Mouse (Mus musculus): ENCODE measurements at regions not wholly inside any gene's neighbourhood (a gene's known extent, or its start where the extent isn't known, plus 50 kb on each side); places are given as distances from the start of the nearest gene placed in this dataset.

DNA sequence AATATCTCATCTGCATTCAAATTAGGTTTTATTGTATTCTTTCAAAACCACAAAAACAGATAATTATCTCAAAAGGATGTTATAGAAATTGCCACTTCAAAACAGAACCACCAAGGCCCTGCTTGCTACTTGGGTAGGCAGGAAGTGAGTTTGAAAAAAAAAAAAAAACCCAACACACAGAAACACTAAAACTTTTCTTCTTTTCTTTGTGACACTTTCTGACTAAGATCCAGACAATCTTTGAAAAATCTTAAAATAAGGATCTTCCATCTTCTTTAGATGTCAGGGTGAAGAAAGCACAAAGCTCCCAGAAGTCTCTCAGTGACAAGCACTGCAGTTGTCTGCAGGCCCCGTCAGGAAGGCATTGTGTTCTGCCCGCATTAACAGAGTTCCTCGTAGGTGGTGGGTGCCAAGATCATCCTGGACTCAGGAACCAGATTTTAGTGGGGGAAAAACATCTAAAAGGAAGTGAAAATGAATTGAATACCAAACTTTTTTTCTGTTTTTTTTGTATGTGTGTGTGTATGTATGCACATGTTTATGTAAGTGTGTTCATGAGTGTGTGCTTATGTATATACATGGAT, 154.0 kb downstream of the Dusp6 start:
- no peak for DNase-seq (ENCODE audit: low read depth)

DNA sequence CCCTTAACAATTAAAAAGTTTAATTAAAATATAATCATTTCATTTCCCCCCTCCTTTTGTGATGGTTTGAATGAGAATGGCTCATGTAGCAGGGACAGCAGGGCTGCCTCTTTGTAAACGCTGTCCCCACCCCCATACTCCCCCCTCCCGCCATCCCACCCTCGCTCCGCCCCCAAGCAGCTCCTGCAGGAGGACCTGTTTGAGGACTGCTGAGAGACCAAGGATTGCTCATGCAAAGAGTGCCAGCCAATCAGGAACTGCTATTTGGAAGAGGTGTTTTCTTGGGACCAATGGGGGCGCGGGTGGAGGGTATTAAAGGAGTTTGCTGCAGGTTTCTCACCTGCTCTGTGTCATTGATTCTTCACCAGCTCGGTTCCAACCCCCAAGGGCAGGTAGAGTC, 154.6 kb downstream of the Dusp6 start:
- DNase-seq (ENCODE audit: low read depth), result no peak

DNA sequence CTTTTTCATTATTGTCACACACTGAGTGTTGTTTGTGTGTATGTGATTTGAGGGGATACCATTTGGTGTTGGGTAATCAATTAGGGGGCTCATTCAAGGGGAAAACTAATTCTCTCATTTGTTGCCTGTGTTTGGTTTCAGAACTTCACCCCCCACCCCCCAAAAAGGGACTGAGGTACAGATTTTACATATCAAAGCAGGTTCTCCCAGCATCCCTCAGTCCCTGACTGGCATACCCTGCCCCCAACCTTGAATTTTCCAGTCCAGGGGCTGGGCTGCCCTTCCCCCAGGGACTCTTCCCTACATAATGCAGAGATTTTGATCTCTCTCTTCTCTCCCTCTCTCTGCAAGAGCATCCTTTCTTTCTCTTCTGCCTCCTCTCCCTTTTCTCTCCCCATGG, 155.5 kb downstream of the Dusp6 start:
- DNase-seq (ENCODE audit: low read depth), result no peak

DNA sequence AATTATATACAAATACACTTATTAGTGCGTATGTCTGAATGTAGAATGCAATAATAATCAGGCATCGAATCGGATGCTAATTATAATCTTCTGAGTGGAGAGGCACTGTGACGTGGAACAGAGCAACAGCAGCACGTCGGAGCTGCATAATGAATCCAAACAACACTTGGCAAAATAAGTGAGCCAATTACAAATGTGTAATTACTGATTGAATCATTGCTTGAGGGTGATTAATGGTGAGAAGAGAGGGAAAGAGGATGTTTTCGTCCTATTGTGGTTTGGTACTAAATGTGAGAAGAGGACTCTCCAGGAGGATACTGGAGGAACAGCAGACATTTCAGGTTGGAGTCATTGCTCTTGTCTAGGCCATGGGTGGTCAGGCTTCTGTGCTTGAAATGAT, 156.5 kb downstream of the Dusp6 start:
- DNase-seq (ENCODE audit: low read depth), result no peak

DNA sequence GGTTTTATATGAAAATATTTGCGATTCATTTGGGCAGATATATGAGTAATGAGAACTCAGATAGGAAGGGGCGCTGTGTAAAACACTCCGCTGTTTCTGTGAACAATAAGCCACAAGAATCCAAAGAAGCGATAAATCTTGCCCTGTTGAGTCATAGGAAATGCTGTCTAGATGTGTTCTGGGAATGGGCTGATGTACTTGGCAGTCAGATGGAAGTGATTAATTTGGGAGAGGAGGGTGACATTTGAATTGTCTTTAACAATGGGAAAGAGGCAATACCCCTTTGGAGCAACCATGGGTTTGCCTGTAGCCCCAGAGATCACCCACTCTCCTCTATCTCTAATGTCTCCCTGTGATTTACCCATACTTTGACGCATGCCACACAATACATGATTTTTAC, 160.4 kb downstream of the Dusp6 start:
- DNase-seq (ENCODE audit: low read depth), result peak; percentile 86

DNA sequence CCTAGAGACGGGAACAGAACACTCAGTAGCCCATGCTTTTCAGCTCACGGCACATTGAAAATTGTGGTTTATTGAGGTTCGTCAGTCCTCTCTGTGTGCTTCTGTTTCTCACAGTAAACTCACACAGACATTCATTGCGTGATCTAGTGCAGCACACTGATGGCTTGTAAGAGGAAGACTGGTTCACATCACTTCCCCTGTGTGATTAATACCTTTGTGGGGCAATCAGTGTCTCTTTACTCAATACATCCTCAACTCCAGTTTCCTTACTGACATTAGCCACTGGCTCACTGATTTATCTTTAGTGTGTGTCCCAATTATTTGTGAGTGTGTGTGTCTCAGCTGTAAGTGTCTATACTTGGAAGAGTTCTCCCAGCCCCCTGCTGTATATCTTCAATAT, 162.2 kb downstream of the Dusp6 start:
- DNase-seq (ENCODE audit: low read depth), result no peak

DNA sequence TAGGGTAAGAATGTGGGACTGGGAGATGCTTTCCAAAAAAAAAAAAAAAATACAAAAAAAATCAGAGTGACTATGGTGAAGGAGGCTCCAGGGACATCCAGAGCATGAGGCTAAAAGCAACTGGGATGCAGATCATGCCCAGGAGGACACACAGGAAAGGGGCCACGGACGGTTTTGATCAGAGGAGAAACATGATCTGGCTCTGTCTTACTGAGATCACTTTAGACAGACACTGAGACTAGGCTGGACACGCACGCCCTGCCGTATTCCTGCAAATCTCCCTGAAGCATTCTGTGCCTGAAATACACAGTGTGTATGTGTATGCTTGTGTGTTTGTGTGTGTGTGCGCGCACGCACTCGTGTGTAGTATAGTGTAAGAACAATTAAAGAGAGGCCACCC, 167.1 kb downstream of the Dusp6 start:
- no peak for DNase-seq (ENCODE audit: low read depth)

DNA sequence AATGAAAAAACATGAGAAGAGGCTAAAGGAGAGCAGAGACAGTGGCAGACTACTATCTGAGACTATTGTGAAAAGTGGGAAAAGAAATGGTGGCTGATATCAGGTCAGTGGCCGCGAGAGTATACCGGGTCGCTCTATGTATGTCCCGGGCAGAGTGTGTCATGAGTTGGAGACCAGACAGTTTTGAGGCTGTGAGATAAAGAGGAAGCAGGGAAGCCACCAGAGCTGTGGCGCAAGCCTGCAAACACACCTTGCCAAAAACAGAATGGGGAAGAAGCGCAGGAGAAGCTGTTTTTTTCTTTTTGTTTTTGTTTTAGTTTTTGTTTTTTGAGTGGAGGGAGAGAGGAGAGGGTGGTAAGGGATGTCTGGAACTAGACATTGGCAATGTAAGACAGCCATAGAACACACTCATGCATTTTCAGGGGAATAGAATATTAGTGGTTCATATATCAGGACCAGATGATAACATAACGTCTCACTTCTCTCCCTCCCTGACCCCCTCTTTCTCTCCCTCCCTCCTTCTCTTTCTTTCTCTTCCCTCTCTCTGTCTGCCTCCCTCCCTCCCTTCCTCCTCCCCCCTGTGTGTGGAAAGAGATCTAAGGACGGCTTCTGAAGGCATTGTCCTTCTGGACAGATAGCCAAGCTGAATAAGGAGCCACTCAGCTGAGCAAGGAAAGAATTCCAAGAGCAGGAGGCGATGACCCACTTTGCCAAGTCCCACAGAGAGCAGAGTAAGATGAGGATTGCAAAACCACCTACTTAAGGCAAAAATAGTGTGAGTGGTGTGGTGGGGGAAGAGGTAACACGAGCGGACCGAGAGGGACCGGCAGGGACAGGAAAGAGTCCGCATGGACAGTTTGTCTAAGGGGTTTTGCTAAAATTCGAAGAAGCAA, 167.9 kb downstream of the Dusp6 start:
- peak; percentile 35 for DNase-seq (ENCODE audit: low read depth)

DNA sequence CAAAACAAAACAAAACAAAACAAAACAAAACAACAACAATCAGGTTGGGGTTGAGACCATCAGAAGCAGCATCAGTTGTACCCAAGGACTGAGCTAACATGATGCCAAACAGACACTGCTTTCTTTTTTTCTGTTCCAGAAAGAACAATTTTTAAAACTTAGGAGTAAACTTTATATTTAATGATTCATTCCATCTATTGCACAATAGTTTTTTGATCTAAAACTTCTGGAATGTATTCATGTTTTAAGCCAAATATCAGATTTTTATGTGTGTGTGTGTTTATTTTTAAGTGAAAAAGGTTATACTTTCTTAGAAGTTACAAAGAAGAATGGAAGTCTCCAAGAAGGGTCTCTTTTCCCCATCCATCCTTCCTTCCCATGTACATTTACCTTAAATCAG, 174.0 kb downstream of the Dusp6 start:
- DNase-seq (ENCODE audit: low read depth), result peak; percentile 34

DNA sequence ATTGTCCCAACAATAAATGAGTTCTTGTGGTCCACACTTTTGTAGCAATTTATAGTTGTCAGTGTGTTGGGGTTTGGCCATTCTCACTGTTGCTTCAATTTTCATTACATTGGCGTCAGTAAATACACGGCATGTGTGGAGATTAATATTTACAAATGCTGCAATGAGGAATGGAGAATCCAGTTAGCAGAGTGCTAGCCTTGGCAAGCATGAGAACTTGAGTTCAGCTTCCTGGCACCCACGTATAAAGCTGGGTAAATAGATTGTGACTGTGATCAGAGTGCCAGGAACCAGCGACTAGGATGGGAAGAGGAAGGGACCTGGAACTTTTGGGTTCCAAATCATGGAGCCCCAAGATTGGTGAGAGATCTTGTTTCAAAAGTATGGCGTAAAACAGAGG, 177.1 kb downstream of the Dusp6 start:
- DNase-seq (ENCODE audit: low read depth), result no peak

DNA sequence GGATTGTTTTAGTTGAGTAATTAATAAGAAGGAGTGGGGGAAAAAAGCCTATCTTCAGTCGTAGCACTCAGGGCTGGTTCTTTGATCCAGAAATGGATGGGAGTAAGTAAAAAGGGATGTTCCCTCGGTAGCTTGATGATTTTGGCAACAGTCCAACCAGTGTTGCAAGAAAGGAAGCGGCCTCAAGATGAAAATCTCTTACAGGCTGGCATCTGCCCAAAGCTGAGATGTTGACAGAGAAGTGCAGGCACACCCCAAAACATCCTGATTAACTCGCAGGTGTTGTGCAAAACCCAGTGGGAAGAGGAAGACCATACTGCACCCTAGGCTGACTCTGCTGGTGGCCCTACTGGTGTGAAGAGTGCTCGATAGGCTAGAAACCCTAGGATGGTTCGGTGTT, 178.0 kb downstream of the Dusp6 start:
- DNase-seq (ENCODE audit: low read depth), result peak; percentile 78

DNA sequence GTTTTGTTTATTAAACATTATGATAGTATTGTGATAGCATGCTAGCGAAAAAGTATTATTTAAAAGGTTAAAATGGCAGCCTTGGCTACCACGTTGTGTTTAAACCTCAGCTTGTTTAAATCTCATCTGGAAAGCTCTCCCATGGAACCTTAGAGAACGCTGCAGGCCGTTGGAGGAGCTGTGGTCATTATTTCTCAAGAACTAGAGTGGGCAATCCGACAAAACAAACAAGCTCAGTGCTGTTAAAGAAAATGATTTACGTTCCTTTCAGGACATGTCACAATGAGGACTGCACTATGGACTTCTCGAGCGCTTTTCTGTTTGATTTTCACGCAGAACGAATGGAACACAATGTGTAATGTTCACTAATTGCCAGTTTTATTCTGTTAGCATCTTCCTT, 178.9 kb downstream of the Dusp6 start:
- peak; percentile 69 for DNase-seq (ENCODE audit: low read depth)

DNA sequence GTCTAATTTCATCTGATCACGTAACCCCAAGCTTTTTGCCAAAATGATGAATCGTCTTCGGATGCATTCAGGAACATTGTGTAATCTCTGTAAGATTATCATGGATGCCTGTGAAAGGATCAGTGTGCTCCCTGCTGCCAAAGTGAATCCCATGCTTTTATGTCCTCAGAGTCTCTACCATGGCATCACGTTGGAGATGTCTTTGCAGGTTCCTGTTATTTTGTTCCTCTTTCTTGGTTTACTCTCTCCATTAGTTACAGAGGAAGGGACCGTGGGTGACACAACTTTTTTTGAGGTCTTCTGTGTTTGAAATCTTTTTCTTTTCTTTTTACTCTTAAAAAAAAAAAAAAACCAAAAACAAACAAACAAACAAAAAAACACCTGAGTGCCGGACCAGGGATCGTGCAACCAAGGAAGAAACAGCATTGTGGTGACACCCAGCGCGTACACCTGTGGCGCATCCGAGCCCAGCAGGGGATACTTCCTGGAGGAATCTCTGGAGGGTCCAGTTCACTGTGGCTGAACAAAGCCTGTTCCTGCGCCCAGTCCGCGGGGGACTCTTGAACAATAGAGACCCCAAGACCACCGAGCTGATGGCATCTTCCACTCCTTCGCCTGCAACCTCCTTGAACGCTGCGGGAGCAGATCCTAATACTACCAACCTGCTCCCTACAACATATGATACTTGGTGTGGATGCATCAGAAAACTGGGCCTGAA, 180.6 kb downstream of the Dusp6 start:
- peak; percentile 14 for DNase-seq (ENCODE audit: low read depth)

DNA sequence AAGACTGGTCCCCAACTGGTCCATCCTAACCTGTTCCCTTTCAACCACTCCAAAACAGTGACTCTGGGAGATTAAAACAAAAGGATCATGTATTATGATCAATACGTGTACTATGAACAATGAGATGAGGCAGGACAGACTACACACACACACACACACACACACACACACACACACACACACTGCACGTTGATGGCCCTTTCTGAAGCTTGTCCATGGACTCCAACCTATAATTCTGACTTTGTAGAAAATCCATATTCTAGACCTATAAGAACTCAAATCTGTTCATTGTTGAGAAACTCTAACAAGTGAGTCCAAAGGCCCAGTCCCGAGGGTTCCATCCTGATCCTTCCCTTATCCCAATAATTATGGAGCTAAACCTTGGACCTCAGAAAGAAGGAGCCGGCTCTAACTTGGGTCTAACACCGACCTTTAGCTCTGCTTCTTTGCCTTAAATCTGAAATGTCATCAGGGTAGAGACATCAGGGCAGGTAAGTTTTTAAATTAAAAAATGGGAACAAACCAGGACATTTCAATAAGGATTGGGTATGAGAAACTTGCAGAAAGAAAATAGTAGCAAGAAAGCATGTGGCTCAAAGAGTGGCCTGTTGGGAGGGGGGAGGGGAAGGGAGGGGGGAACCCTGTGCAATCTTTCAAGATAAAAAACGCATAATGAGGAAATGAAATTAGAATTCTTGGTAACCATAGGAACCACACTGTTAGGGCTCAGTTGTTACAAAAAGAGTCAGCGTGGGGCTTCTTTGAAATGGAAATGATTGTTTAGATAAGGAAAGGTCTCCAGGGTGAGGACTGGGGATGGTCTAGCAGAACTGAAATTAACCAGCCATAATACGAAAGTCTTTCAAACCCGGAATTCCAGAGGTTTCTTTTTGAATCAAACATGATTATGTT, 187.9 kb downstream of the Dusp6 start:
- no peak for DNase-seq (ENCODE audit: low read depth)

DNA sequence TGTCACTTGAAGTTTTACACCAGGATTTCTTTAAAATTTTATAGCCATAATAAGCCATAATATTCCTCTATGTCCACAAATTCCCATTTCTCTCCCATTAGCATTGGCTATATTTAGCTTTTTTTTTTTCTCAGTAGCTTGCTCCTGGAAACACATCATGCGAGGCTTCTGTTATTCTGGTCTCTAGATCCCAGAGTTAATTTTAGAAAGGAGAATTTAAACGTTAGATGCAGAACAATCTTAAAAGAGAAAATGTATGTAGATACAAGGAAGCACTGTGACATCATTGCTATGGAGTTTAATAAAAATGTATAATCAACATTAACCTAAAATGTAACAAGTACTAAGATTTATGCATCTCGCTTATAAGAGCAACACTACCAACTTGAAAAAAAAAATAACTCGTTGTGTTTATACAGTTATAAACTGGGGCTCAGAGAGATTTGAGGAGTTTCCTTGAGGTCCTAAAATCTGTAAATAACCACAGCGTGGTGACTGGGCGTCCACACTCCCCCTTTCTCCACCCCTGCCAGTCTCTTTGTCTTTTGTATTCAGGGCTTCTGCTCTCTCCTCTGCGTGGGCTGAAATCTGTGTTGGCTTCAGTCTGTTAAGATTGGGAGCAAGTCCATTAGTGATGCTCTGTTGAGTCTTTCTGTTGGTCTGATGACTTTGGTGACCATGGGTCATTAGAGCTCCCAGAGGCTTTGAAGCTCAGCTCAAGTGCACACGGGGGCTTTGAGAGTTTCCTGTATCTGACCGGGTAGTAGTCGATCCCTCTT, 188.8 kb downstream of the Dusp6 start:
- no peak for DNase-seq (ENCODE audit: low read depth)

DNA sequence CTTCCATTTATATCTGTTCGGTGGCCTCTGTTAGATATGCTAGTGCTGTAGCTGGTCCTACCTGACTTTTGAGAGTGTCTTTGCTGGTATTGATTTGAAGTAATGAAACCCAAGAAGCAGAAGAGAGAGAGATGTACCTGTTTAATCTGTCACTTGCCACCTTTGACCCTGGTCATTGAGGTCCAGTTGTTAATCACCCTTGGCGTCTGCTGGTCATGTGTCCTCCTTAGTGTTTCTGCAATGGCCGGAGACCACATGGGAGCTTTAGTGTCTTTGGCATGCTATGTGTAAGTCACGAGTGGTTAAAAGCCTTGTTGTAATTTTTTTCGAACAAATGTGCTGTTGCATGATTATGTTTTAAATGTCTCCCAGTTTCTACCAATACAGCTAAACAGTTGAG, 193.1 kb downstream of the Dusp6 start:
- no peak for DNase-seq (ENCODE audit: low read depth)

DNA sequence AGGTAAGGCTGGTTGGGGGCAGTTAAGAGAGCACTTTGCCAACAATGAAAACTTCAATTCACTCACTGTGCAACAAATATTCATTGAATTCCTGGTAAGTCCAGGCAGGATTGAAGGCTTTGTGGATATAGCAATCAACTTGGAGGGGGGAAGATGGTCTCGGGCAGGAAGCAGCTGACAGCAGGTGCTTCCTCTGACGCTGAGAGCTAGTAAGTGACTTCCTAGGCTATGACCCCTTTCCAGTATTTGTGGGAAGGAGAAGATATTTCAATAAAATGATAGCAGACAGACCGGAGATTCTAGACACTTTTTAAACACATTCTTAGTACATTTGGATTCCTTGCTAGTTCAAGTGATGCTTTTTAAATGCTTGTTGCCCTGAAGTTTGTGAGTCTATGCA, 195.0 kb downstream of the Dusp6 start:
- no peak for DNase-seq (ENCODE audit: low read depth)

DNA sequence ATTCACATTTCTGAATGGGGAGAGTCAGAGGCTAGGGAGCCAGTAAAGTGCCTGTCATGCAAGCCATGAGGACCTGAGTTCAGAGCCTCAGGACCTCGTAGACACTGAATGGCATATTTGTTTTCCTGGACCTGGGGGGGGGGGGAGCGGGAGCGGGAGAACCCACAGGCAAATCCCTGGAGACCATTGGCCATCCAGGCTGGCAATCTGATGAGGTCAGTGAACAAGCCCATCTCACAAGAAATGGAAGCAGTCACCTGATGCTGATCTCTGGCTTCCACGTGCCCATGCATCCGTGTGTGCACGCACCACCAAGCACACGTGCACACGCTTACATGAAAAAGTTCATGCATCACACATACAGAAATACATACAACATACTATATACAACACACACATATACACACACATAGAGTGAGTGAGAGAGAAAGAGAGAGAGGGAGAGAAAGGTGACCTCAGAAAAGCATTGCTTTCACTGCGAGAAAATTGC, 196.2 kb downstream of the Dusp6 start:
- DNase-seq (ENCODE audit: low read depth), result no peak

DNA sequence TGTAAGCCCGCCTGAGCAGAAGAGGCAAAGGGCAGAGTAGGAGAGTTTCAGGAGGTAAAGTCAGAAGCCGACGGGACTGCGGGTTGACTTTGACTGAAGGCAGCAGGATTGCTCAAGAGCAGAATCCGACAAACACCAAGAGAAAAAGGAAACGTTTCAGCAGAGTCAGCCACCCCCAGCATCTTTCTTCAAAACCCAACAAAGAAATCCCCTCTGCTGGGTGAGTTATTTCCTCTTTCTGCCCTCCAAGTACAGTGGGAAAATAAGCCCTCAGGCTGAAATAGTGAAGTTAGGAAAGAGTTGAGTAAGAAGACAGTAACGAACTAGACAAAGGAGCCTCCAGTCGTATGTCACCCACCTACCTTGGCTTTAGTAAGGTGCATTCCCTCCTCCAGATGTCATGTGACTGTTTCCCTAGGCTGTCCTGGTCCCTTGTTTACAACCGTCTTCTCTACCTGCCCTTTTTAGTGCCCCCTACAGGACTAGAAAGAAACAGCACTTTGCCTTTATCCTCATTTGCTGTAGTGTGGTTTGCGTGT, 196.9 kb downstream of the Dusp6 start:
- DNase-seq (ENCODE audit: low read depth), result peak; percentile 36

DNA sequence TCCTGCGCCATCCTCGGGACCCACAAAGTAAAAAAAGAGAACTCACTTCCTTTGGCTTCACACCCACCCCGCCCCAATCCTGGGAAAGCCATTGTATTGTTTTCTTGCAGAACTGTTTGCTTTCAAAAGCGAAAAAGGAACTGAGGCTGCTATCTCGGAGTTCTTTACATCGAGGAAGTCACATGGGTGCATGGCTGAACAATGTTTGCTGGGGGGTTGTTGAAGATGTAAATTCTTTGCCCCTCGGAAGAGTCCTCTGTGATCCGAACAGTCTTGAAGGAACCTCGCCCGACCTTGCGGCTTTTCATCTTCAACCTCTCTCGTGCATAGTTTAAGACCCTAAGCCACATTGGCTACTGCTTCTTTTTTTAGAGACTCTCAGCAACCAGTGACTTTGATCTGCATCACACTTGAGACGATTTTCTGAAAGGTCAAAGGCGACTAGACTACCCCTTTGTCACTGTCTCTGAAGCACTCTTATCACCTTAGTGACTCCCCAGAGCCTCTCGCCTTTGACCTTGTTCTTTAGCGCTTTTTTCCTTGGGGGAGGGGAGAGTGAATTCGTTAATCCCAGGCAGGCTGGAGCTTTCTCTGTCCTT, 197.9 kb downstream of the Dusp6 start:
- DNase-seq (ENCODE audit: low read depth), result no peak
